Comparison of ENCODE assay signal across 31 mouse cellular contexts in the genomic region with DNA sequence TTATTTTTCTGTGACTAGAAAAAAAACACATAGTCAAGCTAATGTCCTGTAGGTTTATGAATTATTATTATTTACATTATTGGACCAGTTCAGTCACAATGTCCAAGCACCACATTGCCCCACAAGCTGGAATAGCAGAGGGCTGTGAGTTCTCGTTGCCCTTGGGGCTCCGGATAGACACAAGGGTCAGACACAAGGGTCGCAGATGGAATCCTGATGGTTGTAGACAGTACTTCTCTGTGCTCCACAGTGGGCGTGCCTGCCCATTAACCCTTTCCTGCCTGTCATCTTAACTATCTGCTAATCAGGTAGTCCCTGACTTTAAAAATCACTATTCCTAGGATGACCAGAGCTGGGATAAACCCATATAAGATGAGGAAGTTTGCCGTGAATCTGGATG. TPM values are rescaled to one million over a fixed set of nuclear protein-coding genes. Genes with fewer than 3 reads are reported as not detected.
DNase-seq lines count a peak whose midpoint lies in the region; ATAC-seq and TF ChIP-seq lines count a peak whose summit lies in the region.
"Had no signal": no experiment of that assay in that cellular context is flagged by ENCODE, and none has a peak within 500 bp of the region (broad histone marks: within the 10 kb centered on the region; RNA-seq: fewer than 3 reads in every experiment).

No protein-coding gene starts in this region.

- H3K27ac ChIP-seq in hindbrain, embryonic 14.5 days: no peak overlapping the region
- no peak overlapping the region for H3K27ac ChIP-seq in hindbrain, embryonic 16.5 days (ENCODE audit: low read depth, low read length)
- no peak overlapping the region for H3K27ac ChIP-seq in lung, embryonic 16.5 days (ENCODE audit: low read length)
- H3K27ac ChIP-seq in lung, postnatal 0 days (ENCODE audit: low read length): no peak overlapping the region
- H3K27ac ChIP-seq in small intestine, adult 2 months (ENCODE audit: insufficient read depth, low read depth, low read length): peak overlapping the region; percentile 82
- H3K27ac ChIP-seq: forebrain, embryonic 12.5 days; heart, embryonic 10.5 days; heart, embryonic 15.5 days; layer of hippocampus, adult 2 months; liver, embryonic 13.5 days; midbrain, embryonic 12.5 days; stomach, postnatal 0 days had no signal

- no peaks in the 10 kb centered on the region for H3K9me3 ChIP-seq in hindbrain, embryonic 14.5 days (ENCODE audit: control insufficient read depth, low read length)
- H3K9me3 ChIP-seq in hindbrain, embryonic 16.5 days (ENCODE audit: control insufficient read depth, low read length): no peaks in the 10 kb centered on the region
- no peaks in the 10 kb centered on the region for H3K9me3 ChIP-seq in lung, embryonic 16.5 days (ENCODE audit: control insufficient read depth, low read length)
- no peaks in the 10 kb centered on the region for H3K9me3 ChIP-seq in lung, postnatal 0 days (ENCODE audit: low read length)
- H3K9me3 ChIP-seq: forebrain, embryonic 12.5 days; heart, embryonic 10.5 days; heart, embryonic 15.5 days; hindbrain, embryonic 15.5 days; limb, embryonic 15.5 days; liver, embryonic 13.5 days; midbrain, embryonic 12.5 days had no signal

- no peaks in the 10 kb centered on the region for H3K27me3 ChIP-seq in hindbrain, embryonic 14.5 days (ENCODE audit: control insufficient read depth, insufficient read depth, low read length)
- no peaks in the 10 kb centered on the region for H3K27me3 ChIP-seq in hindbrain, embryonic 16.5 days (replicated peaks; ENCODE audit: control insufficient read depth, insufficient read depth, low read length)
- H3K27me3 ChIP-seq in lung, embryonic 16.5 days (ENCODE audit: control insufficient read depth, insufficient read depth, low read depth, low read length): no peaks in the 10 kb centered on the region
- H3K27me3 ChIP-seq in lung, postnatal 0 days (replicated peaks; ENCODE audit: insufficient read depth, low read length): no peaks in the 10 kb centered on the region
- no peaks in the 10 kb centered on the region for H3K27me3 ChIP-seq in small intestine, adult 2 months (ENCODE audit: control insufficient read depth, insufficient read depth, low read length)
- H3K27me3 ChIP-seq: forebrain, embryonic 12.5 days; heart, embryonic 15.5 days; hindbrain, embryonic 15.5 days; limb, embryonic 15.5 days; liver, embryonic 13.5 days; midbrain, embryonic 12.5 days had no signal

- TF ChIP-seq POLR2A in small intestine, adult 2 months (IDR thresholded peaks at IDR 0.05; ENCODE audit: low read depth, low read length): no peak

- peaks cover 9% of the 10 kb centered on the region for H3K4me1 ChIP-seq in hindbrain, embryonic 14.5 days (replicated peaks; ENCODE audit: control insufficient read depth, insufficient read depth, low read length)
- H3K4me1 ChIP-seq in hindbrain, embryonic 16.5 days (ENCODE audit: control insufficient read depth, insufficient read depth, low read depth, low read length): peaks cover 11% of the 10 kb centered on the region
- H3K4me1 ChIP-seq in lung, embryonic 16.5 days (replicated peaks; ENCODE audit: control insufficient read depth, insufficient read depth, low read length): no peaks in the 10 kb centered on the region
- no peaks in the 10 kb centered on the region for H3K4me1 ChIP-seq in lung, postnatal 0 days (ENCODE audit: insufficient read depth, low read depth, low read length)
- peaks cover 24% of the 10 kb centered on the region for H3K4me1 ChIP-seq in small intestine, adult 2 months (ENCODE audit: control insufficient read depth, insufficient read depth, insufficient read length, low read length)
- H3K4me1 ChIP-seq: heart, embryonic 15.5 days; liver, embryonic 13.5 days had no signal

- peak; percentile 29 for DNase-seq in hindbrain, embryonic 14.5 days (ENCODE audit: low spot score)
- no peak for DNase-seq in lung, postnatal 0 days (ENCODE audit: low spot score)
- DNase-seq in embryo, embryonic 9.5 days (ENCODE audit: extremely low spot score): peak; percentile 54
- no peak for DNase-seq in ovary, adult 18-20 months (ENCODE audit: low spot score)
- DNase-seq: adrenal gland, postnatal 14 days; cerebellum, adult 18-20 months; cerebellum, postnatal 10 days; gastrocnemius, postnatal 14 days; heart, postnatal 36 days; kidney, adult 9 months; left cerebral cortex, postnatal 4 days; liver, embryonic 13.5 days; lung, adult 18-20 months; lung, postnatal 36 days; right cerebral cortex, adult 18-20 months; thymus, adult 2 months; thymus, postnatal 36 days had no signal

- TF ChIP-seq CTCF in lung, postnatal 0 days (IDR thresholded peaks at IDR 0.05): no peak
- no peak for TF ChIP-seq CTCF in small intestine, adult 2 months (IDR thresholded peaks at IDR 0.05; ENCODE audit: extremely low read depth, insufficient read length, insufficient replicate concordance, low read depth, low read length)

- no peak overlapping the region for H3K4me3 ChIP-seq in hindbrain, embryonic 14.5 days (replicated peaks; ENCODE audit: low read length)
- no peak overlapping the region for H3K4me3 ChIP-seq in hindbrain, embryonic 16.5 days (ENCODE audit: low read length)
- no peak overlapping the region for H3K4me3 ChIP-seq in lung, embryonic 16.5 days (ENCODE audit: low read length)
- H3K4me3 ChIP-seq in lung, postnatal 0 days (ENCODE audit: low read depth, low read length): no peak overlapping the region
- H3K4me3 ChIP-seq in small intestine, adult 2 months (ENCODE audit: low read depth, low read length): no peak overlapping the region
- H3K4me3 ChIP-seq: erythroblast, embryonic 14.5 days; forebrain, embryonic 12.5 days; heart, embryonic 10.5 days; heart, embryonic 15.5 days; hindbrain, embryonic 15.5 days; layer of hippocampus, adult 2 months; limb, embryonic 15.5 days; liver, embryonic 13.5 days; midbrain, embryonic 12.5 days had no signal

- H3K4me2 ChIP-seq in hindbrain, embryonic 14.5 days (replicated peaks): no peak overlapping the region
- H3K4me2 ChIP-seq in hindbrain, embryonic 16.5 days (ENCODE audit: low read length): no peak overlapping the region
- H3K4me2 ChIP-seq in lung, embryonic 16.5 days (ENCODE audit: low read depth, low read length): no peak overlapping the region
- H3K4me2 ChIP-seq in lung, postnatal 0 days (replicated peaks; ENCODE audit: low read depth, low read length): no peak overlapping the region
- H3K4me2 ChIP-seq: forebrain, embryonic 12.5 days; heart, embryonic 15.5 days; hindbrain, embryonic 15.5 days; limb, embryonic 15.5 days; liver, embryonic 13.5 days; midbrain, embryonic 12.5 days had no signal

- no peak for ATAC-seq in hindbrain, embryonic 14.5 days (ENCODE audit: low FRiP score)
- no peak for ATAC-seq in hindbrain, embryonic 16.5 days
- ATAC-seq in lung, embryonic 16.5 days (ENCODE audit: low read depth): peak; percentile 69; the same call in 1 of the 2 replicates
- ATAC-seq in lung, postnatal 0 days: no peak
- ATAC-seq: CD4-positive, CD25-positive, alpha-beta regulatory T cell, adult 4 months had no signal

- WGBS in hindbrain, embryonic 14.5 days: 42% methylated on average over 5 of the region's 5 CpGs
- WGBS in hindbrain, embryonic 16.5 days: 33% methylated on average over 5 of the region's 5 CpGs
- WGBS in lung, embryonic 16.5 days: 27% methylated on average over 5 of the region's 5 CpGs
- 31% methylated on average over 5 of the region's 5 CpGs for WGBS in lung, postnatal 0 days
- WGBS in small intestine, adult 2 months: 53% methylated on average over 5 of the region's 5 CpGs

- H3K36me3 ChIP-seq in hindbrain, embryonic 14.5 days (replicated peaks; ENCODE audit: control insufficient read depth, insufficient read depth): no peaks in the 10 kb centered on the region
- H3K36me3 ChIP-seq in hindbrain, embryonic 16.5 days (ENCODE audit: control insufficient read depth, insufficient read depth, low read length): no peaks in the 10 kb centered on the region
- no peaks in the 10 kb centered on the region for H3K36me3 ChIP-seq in lung, embryonic 16.5 days (ENCODE audit: control insufficient read depth, insufficient read depth, low read length)
- no peaks in the 10 kb centered on the region for H3K36me3 ChIP-seq in lung, postnatal 0 days (ENCODE audit: insufficient read depth, low read length)
- peaks cover 22% of the 10 kb centered on the region for H3K36me3 ChIP-seq in small intestine, adult 2 months (ENCODE audit: control insufficient read depth, insufficient read depth, low read length)
- H3K36me3 ChIP-seq: forebrain, embryonic 12.5 days; heart, embryonic 10.5 days; heart, embryonic 15.5 days; liver, embryonic 13.5 days had no signal

- no peak for TF ChIP-seq EP300 in lung, postnatal 0 days (IDR thresholded peaks at IDR 0.05)

- no peak overlapping the region for H3K9ac ChIP-seq in hindbrain, embryonic 14.5 days
- no peak overlapping the region for H3K9ac ChIP-seq in hindbrain, embryonic 16.5 days (ENCODE audit: low read depth, low read length)
- H3K9ac ChIP-seq in lung, embryonic 16.5 days (ENCODE audit: low read length): no peak overlapping the region
- H3K9ac ChIP-seq in lung, postnatal 0 days (replicated peaks; ENCODE audit: low read depth): no peak overlapping the region
- H3K9ac ChIP-seq: forebrain, embryonic 12.5 days; heart, embryonic 15.5 days; hindbrain, embryonic 15.5 days; limb, embryonic 15.5 days; liver, embryonic 13.5 days; midbrain, embryonic 12.5 days had no signal

RNA-seq across cellular contexts. Expression of a gene that starts 17.9 kb away (rescaled TPM):
- 0.08 and 0.09 TPM in 2 replicates for polyA plus RNA-seq in hindbrain, embryonic 14.5 days (2014; fragmentation: Nextera tagmentation; extraction: Ambion mirVana)
- 0.04 and 0.06 TPM in 2 replicates for polyA plus RNA-seq in hindbrain, embryonic 16.5 days (2015; fragmentation: Nextera tagmentation; extraction: Ambion mirVana)
- polyA plus RNA-seq in lung, embryonic 16.5 days (2015; fragmentation: Nextera tagmentation; extraction: Ambion mirVana): not detected in 2 replicates
- not detected in 2 replicates for polyA plus RNA-seq in lung, postnatal 0 days (2015; fragmentation: Nextera tagmentation; extraction: Ambion mirVana)
- 62.7 and 289 TPM in 2 replicates for polyA plus RNA-seq in small intestine, adult 2 months (2012; rRNA removed)
- polyA plus RNA-seq: CD4-positive, CD25-positive, alpha-beta regulatory T cell, adult 4 months; erythroblast, embryonic 14.5 days; heart, embryonic 15.5 days; intestine, embryonic 14.5 days had no signal

RNA-seq across cellular contexts. Expression of a gene that starts 24.6 kb away (rescaled TPM):
- polyA plus RNA-seq in hindbrain, embryonic 14.5 days (2014; fragmentation: Nextera tagmentation; extraction: Ambion mirVana): 2.6 and 5.9 TPM in 2 replicates
- 1.8 and 2.3 TPM in 2 replicates for polyA plus RNA-seq in hindbrain, embryonic 16.5 days (2015; fragmentation: Nextera tagmentation; extraction: Ambion mirVana)
- 0.21 and 0.45 TPM in 2 replicates for polyA plus RNA-seq in lung, embryonic 16.5 days (2015; fragmentation: Nextera tagmentation; extraction: Ambion mirVana)
- polyA plus RNA-seq in lung, postnatal 0 days (2015; fragmentation: Nextera tagmentation; extraction: Ambion mirVana): 0.40 and 0.61 TPM in 2 replicates
- 73.5 and 335 TPM in 2 replicates for polyA plus RNA-seq in small intestine, adult 2 months (2012; rRNA removed)
- polyA plus RNA-seq: CD4-positive, CD25-positive, alpha-beta regulatory T cell, adult 4 months; erythroblast, embryonic 14.5 days; heart, embryonic 15.5 days had no signal

RNA-seq across cellular contexts. Expression of a gene that starts 31.9 kb away (rescaled TPM):
- 33.4 and 34.8 TPM in 2 replicates for polyA plus RNA-seq in hindbrain, embryonic 14.5 days (2014; fragmentation: Nextera tagmentation; extraction: Ambion mirVana)
- 39.0 and 40.0 TPM in 2 replicates for polyA plus RNA-seq in hindbrain, embryonic 16.5 days (2015; fragmentation: Nextera tagmentation; extraction: Ambion mirVana)
- 43.7 and 46.9 TPM in 2 replicates for polyA plus RNA-seq in lung, embryonic 16.5 days (2015; fragmentation: Nextera tagmentation; extraction: Ambion mirVana)
- 29.0 and 33.8 TPM in 2 replicates for polyA plus RNA-seq in lung, postnatal 0 days (2015; fragmentation: Nextera tagmentation; extraction: Ambion mirVana)
- polyA plus RNA-seq in small intestine, adult 2 months (2012; rRNA removed): 0.06 and 0.24 TPM in 2 replicates
- polyA plus RNA-seq: erythroblast, embryonic 14.5 days had no signal

Comparison
In these comparisons a context has a peak if more than half of its experiments do, and no peak if none do; other contexts are left out.
1. DNase-seq: peak in hindbrain, embryonic 14.5 days (single experiment) and embryo, embryonic 9.5 days (single experiment); none in lung, postnatal 0 days (single experiment) and ovary, adult 18-20 months (single experiment).
2. RNA of a gene that starts 17.9 kb away (polyA plus RNA-seq): 62.7 to 289 TPM in small intestine, adult 2 months; 0.08 to 0.09 TPM in hindbrain, embryonic 14.5 days, 0.04 to 0.06 TPM in hindbrain, embryonic 16.5 days, not detected in lung, embryonic 16.5 days and not detected in lung, postnatal 0 days; every median in the first group is over 10 times any median in the second.
3. RNA of a gene that starts 24.6 kb away (polyA plus RNA-seq): 73.5 to 335 TPM in small intestine, adult 2 months; 2.6 to 5.9 TPM in hindbrain, embryonic 14.5 days, 1.8 to 2.3 TPM in hindbrain, embryonic 16.5 days, 0.40 to 0.61 TPM in lung, postnatal 0 days and 0.21 to 0.45 TPM in lung, embryonic 16.5 days; every median in the first group is over 10 times any median in the second.
4. RNA of a gene that starts 31.9 kb away (polyA plus RNA-seq): 43.7 to 46.9 TPM in lung, embryonic 16.5 days, 39.0 to 40.0 TPM in hindbrain, embryonic 16.5 days, 33.4 to 34.8 TPM in hindbrain, embryonic 14.5 days and 29.0 to 33.8 TPM in lung, postnatal 0 days; 0.06 to 0.24 TPM in small intestine, adult 2 months; every median in the first group is over 10 times any median in the second.